Mouse (Mus musculus) thymus, postnatal 14 days (tissue): ENCODE measurements around the gene Pabpn1l.
A peak's percentile ranks its signal among the peaks of the same experiment; 100 is the strongest.

Source experiments
- DNase-seq: peaks from one replicate; pipeline ENCODE4 v3.0.0; 2021

The Pabpn1l gene

DNA sequence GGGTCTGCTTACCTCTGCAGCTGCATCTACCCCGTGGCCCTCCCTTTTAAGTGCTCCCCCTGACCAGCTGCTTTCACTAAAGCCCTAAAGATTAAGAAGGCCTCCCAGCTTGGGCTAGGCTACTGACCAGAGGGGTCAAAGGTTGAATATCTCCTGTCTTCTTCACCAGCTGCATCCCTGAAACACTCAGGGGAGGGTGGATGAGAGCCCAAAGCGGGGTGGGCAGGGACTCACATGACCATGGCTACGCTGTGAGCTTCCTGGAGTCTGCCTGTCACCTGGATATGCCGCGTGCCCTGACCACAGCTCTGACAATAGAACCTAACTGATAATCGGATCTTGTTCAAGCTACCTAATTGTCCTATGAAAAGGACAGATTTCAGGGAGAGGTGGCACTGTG lies at the start of gene Pabpn1l:
Gene Pabpn1l (minus strand): TSS at position 13 of the 400 bp plus-strand sequence.
- DNase-seq, result no peak

GRCm38 (mm10) chr8:122671894-122672293 lies 49.4 kb upstream of the Pabpn1l start:
- no peak for DNase-seq

DNA sequence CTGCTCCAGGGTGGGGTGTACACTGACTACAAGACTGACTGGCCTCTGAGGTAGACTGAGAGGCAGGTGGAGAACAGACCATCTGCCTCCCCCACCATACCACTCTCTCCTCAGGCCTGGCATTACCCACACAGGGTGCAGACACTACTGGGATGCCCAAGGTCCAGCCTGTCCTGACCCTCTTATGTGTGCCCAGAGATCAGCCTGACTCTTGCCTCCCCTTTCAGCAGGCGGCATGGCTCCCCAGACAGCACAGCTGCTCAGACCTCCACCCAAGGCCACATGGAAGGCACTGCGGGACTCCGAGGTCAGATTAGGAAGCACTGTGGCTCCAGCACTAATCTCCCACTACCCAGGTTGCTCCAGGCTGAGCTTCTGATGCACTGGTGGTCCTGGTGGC lies 48.2 kb upstream of the Pabpn1l start:
- no peak for DNase-seq

DNA sequence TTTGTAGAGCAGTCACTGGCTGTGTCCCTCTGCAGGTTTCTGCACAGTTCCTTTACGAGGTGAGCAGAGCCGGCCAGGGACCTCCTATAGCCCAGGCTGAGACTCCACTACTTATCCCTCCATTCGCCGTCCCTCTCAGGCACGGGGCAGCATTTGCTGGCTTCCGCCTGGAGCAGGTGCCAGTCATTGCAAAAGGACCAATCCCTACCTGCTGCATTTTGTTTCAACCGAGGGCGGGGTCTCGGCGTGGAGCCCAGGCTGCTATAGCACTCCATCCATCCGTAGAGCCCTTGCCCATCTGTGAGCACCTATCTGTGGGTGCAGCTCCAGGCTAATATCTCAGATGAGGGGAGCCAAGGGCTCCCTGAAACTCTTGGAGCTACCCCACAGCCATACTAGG lies 47.5 kb upstream of the Pabpn1l start:
- DNase-seq, result no peak

GRCm38 (mm10) chr8:122669370-122669769 lies 46.8 kb upstream of the Pabpn1l start:
- DNase-seq, result no peak

DNA sequence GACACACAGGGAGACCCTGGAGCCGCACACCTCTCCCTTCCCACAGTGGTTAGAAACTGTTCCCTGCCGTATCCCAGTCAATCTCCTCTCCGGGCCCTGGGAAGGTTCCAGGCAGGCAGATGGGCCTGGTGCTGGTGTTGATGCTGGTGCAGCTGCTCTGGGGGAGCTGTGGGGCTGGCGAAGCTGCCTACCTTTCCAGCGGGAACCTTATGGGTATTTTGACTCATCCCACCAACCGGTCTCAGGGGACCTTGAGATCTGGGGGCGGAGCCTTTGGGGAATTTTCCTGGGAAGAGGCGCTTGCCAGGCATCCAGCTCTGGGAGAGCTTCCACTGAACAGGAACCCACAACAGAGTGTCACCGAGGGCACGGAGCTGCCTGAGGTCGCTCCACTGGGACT lies 45.3 kb upstream of the Pabpn1l start:
- DNase-seq, result no peak

- DNase-seq, result peak; percentile 76
Measured at GRCm38 (mm10) chr8:122666827-122667226, 44.3 kb upstream of the Pabpn1l start.

DNA sequence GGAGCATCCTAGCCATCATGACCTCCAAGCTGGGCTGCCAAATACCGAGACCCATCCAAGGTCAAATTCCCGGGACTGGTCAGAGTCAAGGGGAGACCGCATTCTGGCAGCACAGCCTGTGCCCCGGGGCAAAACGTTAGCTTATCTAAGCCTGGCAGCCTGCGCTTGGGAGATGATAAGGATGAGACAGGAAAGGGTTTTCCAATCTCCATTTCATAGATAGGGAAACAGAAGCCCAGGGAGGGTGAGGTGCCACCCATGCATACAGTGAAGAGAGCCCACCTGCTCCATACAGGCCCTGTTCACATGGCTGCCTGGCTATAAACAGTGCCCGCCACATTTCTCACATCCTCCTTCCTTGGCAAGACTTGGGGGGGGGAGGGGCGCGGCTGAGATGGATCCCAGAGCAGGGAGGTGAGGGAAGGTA lies 43.8 kb upstream of the Pabpn1l start:
- DNase-seq, result no peak

DNA sequence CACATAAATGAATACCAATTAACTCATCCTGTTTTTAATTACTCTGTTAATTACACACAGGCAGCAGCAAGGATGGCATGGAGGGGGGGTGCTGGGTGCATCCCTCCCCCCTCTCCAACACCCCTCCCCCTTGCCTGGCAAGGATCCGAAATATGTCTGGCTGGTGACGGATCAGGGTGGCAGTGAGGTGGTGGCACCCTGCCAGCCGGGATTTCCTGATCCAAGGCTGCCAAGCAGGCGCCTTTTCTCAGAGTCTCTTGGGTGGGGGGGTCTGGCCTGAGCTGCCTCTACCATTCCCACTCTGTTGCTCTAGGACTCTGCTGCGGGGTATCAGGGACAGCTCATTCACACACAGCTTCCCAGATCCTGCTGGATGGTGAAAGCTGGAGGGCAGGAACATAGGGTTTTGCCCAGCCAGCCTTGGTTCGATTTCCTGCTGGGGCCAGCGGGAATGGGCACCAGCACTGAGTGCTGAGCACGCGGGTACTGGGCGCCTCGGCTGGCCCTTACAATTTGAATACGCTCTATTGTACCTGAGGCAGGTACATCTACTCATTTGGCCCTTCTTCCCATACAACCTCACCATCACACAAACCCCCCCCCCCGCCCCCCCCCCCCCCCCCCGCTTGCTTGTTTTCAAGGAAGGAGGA lies 43.3 kb upstream of the Pabpn1l start:
- DNase-seq, result no peak

GRCm38 (mm10) chr8:122665221-122665620 lies 42.7 kb upstream of the Pabpn1l start:
- no peak for DNase-seq

GRCm38 (mm10) chr8:122663670-122664069 lies 41.1 kb upstream of the Pabpn1l start:
- no peak for DNase-seq

- no peak for DNase-seq
Measured at GRCm38 (mm10) chr8:122663106-122663505, 40.6 kb upstream of the Pabpn1l start.

DNA sequence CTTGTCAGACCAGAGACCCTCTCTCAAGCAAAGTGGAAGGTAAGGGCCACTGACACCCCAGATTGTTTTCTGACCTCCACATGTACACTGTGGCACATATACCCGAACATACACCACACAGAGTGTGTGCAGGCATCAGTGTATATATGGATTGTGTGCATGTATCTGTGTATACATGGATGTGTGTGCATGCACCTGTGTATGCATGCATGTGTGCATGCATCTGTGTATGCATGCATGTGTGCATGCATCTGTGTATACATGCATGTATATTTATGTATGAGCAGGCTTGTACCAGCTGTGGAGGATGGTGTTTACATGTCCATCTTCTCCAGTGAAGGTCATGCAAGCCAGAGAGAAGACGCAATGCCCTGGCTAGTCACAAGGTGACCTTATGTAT lies 39.4 kb upstream of the Pabpn1l start:
- no peak for DNase-seq

GRCm38 (mm10) chr8:122661138-122661537 lies 38.6 kb upstream of the Pabpn1l start:
- no peak for DNase-seq

DNA sequence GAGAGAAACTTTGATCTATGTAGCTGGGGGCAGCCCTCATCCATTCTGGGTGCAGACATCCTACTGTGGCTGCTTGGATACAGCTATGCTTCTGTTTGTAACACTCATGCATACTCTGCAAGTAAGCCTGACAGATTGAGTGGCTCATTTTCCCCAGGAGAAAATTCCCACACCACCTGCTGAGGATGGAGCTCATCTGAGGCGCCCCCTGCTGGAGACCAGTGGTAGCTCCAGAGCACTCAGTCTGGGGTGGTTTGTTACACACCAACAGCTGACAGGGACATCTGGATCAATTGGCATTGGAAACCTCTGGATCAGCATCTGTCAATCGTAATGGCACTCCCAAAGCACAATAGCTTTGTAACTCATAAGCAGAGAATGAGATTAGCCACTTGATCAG lies 37.5 kb upstream of the Pabpn1l start:
- peak; percentile 30 for DNase-seq

- no peak for DNase-seq
Measured at GRCm38 (mm10) chr8:122658807-122659160, 36.2 kb upstream of the Pabpn1l start.

GRCm38 (mm10) chr8:122658149-122658806 lies 35.7 kb upstream of the Pabpn1l start:
- DNase-seq, result no peak

DNA sequence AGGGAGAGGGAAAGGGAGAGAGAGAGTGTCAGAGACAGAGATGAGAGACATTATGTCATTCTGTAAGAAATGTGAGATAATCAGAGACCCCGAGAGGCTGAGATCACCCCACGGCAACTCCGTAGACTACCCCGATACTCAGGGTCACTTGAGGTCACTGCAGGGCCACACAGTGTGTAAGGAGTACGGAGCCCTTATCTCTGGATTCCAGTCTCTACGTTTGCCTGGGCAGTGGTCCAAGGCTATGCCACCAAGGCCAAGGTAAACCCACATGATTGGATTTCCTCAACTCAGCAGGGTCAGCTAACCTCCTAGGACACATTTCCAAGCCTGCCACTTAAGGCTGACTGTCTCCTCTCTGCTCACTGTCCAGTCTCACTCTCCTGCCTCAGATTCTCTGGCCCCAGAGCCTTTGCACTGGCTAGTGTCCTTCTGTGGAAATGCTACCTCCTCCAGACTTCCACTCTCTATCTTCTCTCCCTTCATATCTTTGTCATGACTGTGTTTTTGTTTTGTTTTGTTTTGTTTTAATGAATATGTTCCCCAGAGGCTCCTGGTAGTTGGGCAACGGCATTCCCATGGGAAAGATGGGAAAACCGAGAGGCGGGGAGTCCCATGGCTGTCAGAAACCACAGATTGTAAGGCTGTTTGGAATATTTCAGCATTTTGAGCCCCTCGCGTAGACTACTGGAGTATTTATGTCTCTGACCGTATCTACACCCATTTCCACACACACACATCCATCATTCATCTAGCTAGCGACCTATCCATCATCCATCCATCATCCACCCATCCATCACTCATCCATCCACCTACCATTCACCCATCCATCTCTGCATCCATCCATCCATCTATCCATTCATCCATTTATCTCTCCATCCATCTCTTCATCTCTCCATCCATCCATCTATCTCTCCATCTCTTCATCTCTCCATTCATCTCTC lies 33.8 kb upstream of the Pabpn1l start:
- DNase-seq, result no peak

- DNase-seq, result no peak
Measured at GRCm38 (mm10) chr8:122654768-122655167, 32.2 kb upstream of the Pabpn1l start.

GRCm38 (mm10) chr8:122652643-122653042 lies 30.1 kb upstream of the Pabpn1l start:
- no peak for DNase-seq

GRCm38 (mm10) chr8:122651326-122651921 lies 28.9 kb upstream of the Pabpn1l start:
- DNase-seq, result no peak

GRCm38 (mm10) chr8:122648192-122648970 lies 25.8 kb upstream of the Pabpn1l start:
- DNase-seq, result no peak
